Mouse (Mus musculus): ENCODE data around the gene Orai3.

DNA sequence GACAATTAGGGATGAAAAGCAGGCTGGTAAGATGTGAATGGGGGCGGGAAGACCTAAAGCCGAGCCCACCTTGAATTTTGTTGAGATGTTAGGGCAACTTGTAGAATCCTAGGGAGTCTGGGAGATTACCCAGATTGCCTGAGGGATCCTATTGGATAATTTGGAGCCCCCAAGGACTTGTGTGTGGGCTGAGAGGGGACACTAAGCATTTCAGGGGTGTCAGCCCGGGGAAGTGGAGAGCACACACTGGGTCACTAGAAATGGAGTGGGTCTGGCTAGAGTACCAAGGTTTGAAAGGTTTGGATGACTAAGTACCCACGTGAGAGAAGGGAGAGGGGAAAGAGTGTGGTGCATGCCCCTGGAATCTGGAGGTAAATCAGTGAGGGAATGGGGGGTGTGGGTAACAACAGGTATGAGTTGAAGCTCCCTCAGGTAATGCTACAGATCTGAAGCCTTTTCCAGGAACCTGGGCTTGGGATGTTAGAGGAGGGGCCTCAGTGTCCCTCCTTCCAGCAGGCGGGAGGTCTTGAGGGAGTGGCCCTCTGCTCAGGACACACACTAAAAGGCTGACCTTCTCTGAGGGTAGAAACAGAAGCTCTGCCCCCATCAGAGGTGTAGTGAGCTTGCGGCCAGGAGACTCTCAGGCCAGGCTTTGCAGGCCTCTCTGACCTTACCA lies 21.9 kb upstream of the Orai3 start:
- TF ChIP-seq EP300 (optimal IDR thresholded peaks at IDR 0.05) (no peak), CTCF (IDR thresholded peaks at IDR 0.05; ENCODE audit: low read depth) (no peak)

Measured in stomach, postnatal 0 days (tissue).